8 mouse cellular contexts compared by ENCODE assay signal in genomic region chr2:165888396-165888795, GRCm38 (mm10). TPM values are rescaled to one million over a fixed set of nuclear protein-coding genes. Genes with fewer than 3 reads are reported as not detected.
DNase-seq lines count a peak whose midpoint lies in the region; ATAC-seq and TF ChIP-seq lines count a peak whose summit lies in the region.

No protein-coding gene starts in this region.

- H3K27me3 ChIP-seq in intestine, postnatal 0 days (replicated peaks; ENCODE audit: control insufficient read depth, insufficient read depth, low read length), result no peaks in the 10 kb centered on the region
- H3K27me3 ChIP-seq in limb, embryonic 14.5 days (ENCODE audit: control insufficient read depth, insufficient read depth, low read length), result no peaks in the 10 kb centered on the region
- no peaks in the 10 kb centered on the region for H3K27me3 ChIP-seq in midbrain, embryonic 16.5 days (ENCODE audit: control insufficient read depth, insufficient read depth, low read depth, low read length)
- no peaks in the 10 kb centered on the region for H3K27me3 ChIP-seq in stomach, embryonic 14.5 days (ENCODE audit: control insufficient read depth, insufficient read depth, low read length)

- H3K9me3 ChIP-seq in intestine, postnatal 0 days (ENCODE audit: control insufficient read depth), result no peaks in the 10 kb centered on the region
- H3K9me3 ChIP-seq in limb, embryonic 14.5 days (ENCODE audit: control insufficient read depth, low read length), result no peaks in the 10 kb centered on the region
- H3K9me3 ChIP-seq in midbrain, embryonic 16.5 days (replicated peaks; ENCODE audit: control insufficient read depth, low read length, poor library complexity, severe bottlenecking), result no peaks in the 10 kb centered on the region
- no peaks in the 10 kb centered on the region for H3K9me3 ChIP-seq in stomach, embryonic 14.5 days (ENCODE audit: control insufficient read depth, low read depth, low read length)

- peak overlapping the region; percentile 11; the same call in 1 of the 2 replicates for H3K4me2 ChIP-seq in intestine, postnatal 0 days (replicated peaks; ENCODE audit: low read depth)
- peak overlapping the region; percentile 13; the same call in 1 of the 2 replicates for H3K4me2 ChIP-seq in limb, embryonic 14.5 days (replicated peaks; ENCODE audit: low read depth, low read length, severe bottlenecking)
- H3K4me2 ChIP-seq in midbrain, embryonic 16.5 days (ENCODE audit: low read length), result peak overlapping the region; percentile 7; the same call in 1 of the 2 replicates
- H3K4me2 ChIP-seq in stomach, embryonic 14.5 days (replicated peaks; ENCODE audit: low read depth, low read length), result no peak overlapping the region

- no peaks in the 10 kb centered on the region for H3K36me3 ChIP-seq in intestine, postnatal 0 days (ENCODE audit: control insufficient read depth, insufficient read depth)
- H3K36me3 ChIP-seq in limb, embryonic 14.5 days (ENCODE audit: control insufficient read depth, insufficient read depth, low read length), result no peaks in the 10 kb centered on the region
- no peaks in the 10 kb centered on the region for H3K36me3 ChIP-seq in midbrain, embryonic 16.5 days (ENCODE audit: control insufficient read depth, insufficient read depth, low read length)
- no peaks in the 10 kb centered on the region for H3K36me3 ChIP-seq in stomach, embryonic 14.5 days (ENCODE audit: control insufficient read depth, insufficient read depth, low read length)

- H3K9ac ChIP-seq in intestine, postnatal 0 days (ENCODE audit: low read depth, low read length), result no peak overlapping the region
- H3K9ac ChIP-seq in limb, embryonic 14.5 days (ENCODE audit: low read depth, low read length, severe bottlenecking), result peak overlapping the region; percentile 41; the same call in 1 of the 2 replicates
- peak overlapping the region; percentile 45; the same call in 1 of the 2 replicates for H3K9ac ChIP-seq in midbrain, embryonic 16.5 days (ENCODE audit: low read depth, low read length)
- H3K9ac ChIP-seq in stomach, embryonic 14.5 days (replicated peaks; ENCODE audit: low read depth, low read length), result no peak overlapping the region; the same call in 1 of the 2 replicates

- TF ChIP-seq POLR2A in limb, embryonic 14.5 days (IDR thresholded peaks at IDR 0.05; ENCODE audit: borderline replicate concordance, extremely low read depth, insufficient read depth, insufficient read length), result no peak

- intact Hi-C loops in gastrocnemius, postnatal 36 days (cut with DNase I), result loop anchor here (2.0 kb wide), 1 partner anchor 36 kb away; no protein-coding TSS in a partner anchor

- H3K4me1 ChIP-seq in intestine, postnatal 0 days (replicated peaks; ENCODE audit: control insufficient read depth, insufficient read depth, low read length), result peaks cover 38% of the 10 kb centered on the region
- H3K4me1 ChIP-seq in limb, embryonic 14.5 days (ENCODE audit: control insufficient read depth, insufficient read depth, low read length), result peaks cover 53% of the 10 kb centered on the region
- H3K4me1 ChIP-seq in midbrain, embryonic 16.5 days (ENCODE audit: control insufficient read depth, insufficient read depth, low read length), result peaks cover 57% of the 10 kb centered on the region
- peaks cover 58% of the 10 kb centered on the region for H3K4me1 ChIP-seq in stomach, embryonic 14.5 days (ENCODE audit: control insufficient read depth, insufficient read depth, low read length)

- peak; percentile 80 for DNase-seq in layer of hippocampus, adult 11-12 months (ENCODE audit: low spot score)
- no peak for DNase-seq in layer of hippocampus, adult 9-10 months (ENCODE audit: low spot score)
- DNase-seq in cerebellum, postnatal 36 days, result peak; percentile 63 to 69
- peak; percentile 58 to 66 for DNase-seq in gastrocnemius, postnatal 36 days
- peak; percentile 70 for DNase-seq in limb, embryonic 14.5 days (ENCODE audit: low spot score)

- WGBS in intestine, postnatal 0 days, result 5% methylated on average over 13 of the region's 13 CpGs
- 21% methylated on average over 12 of the region's 13 CpGs for WGBS in limb, embryonic 14.5 days
- 4% methylated on average over 13 of the region's 13 CpGs for WGBS in midbrain, embryonic 16.5 days
- 10% methylated on average over 13 of the region's 13 CpGs for WGBS in stomach, embryonic 14.5 days

- H3K27ac ChIP-seq in intestine, postnatal 0 days (ENCODE audit: low read depth, low read length), result peak overlapping the region; percentile 98
- peak overlapping the region; percentile 99 for H3K27ac ChIP-seq in limb, embryonic 14.5 days (replicated peaks; ENCODE audit: low read depth, low read length)
- peak overlapping the region; percentile 100 for H3K27ac ChIP-seq in midbrain, embryonic 16.5 days (ENCODE audit: low read length)
- peak overlapping the region; percentile 100 for H3K27ac ChIP-seq in stomach, embryonic 14.5 days (ENCODE audit: low read length)

- no peak overlapping the region for H3K4me3 ChIP-seq in intestine, postnatal 0 days (ENCODE audit: low read depth, low read length)
- H3K4me3 ChIP-seq in limb, embryonic 14.5 days (replicated peaks; ENCODE audit: low read length), result no peak overlapping the region
- no peak overlapping the region for H3K4me3 ChIP-seq in midbrain, embryonic 16.5 days (ENCODE audit: low read depth, low read length)
- H3K4me3 ChIP-seq in stomach, embryonic 14.5 days (ENCODE audit: low read depth, low read length), result no peak overlapping the region

- peak; percentile 29 for ATAC-seq in intestine, postnatal 0 days
- ATAC-seq in limb, embryonic 14.5 days (ENCODE audit: low FRiP score, low read depth), result no peak
- peak; percentile 36; the same call in 1 of the 2 replicates for ATAC-seq in midbrain, embryonic 16.5 days
- peak; percentile 51; the same call in 1 of the 2 replicates for ATAC-seq in stomach, embryonic 14.5 days (ENCODE audit: insufficient number of reproducible peaks, insufficient read depth, low FRiP score, low read depth)

- peak; percentile 54 for TF ChIP-seq CTCF in intestine, postnatal 0 days (IDR thresholded peaks at IDR 0.05; ENCODE audit: low read depth)

RNA-seq across cellular contexts. Expression of gene Zmynd8, which starts 10.4 kb away (rescaled TPM):
- total RNA-seq in gastrocnemius, postnatal 36 days (2021), result 10 to 100 TPM; 12.7 to 17.3 TPM
- 43.5 and 57.7 TPM in 2 replicates for polyA plus RNA-seq in intestine, postnatal 0 days (2015; fragmentation: Nextera tagmentation; extraction: Ambion mirVana)
- polyA plus RNA-seq in limb, embryonic 14.5 days (2012; rRNA removed), result 47.6 and 49.5 TPM in 2 replicates
- polyA plus RNA-seq in limb, embryonic 14.5 days (2014; fragmentation: Nextera tagmentation; extraction: Ambion mirVana), result 30.2 and 39.8 TPM in 2 replicates
- 78.7 and 87.3 TPM in 2 replicates for polyA plus RNA-seq in midbrain, embryonic 16.5 days (2015; fragmentation: Nextera tagmentation; extraction: Ambion mirVana)
- 53.1 and 57.6 TPM in 2 replicates for polyA plus RNA-seq in stomach, embryonic 14.5 days (2014; fragmentation: Nextera tagmentation; extraction: Ambion mirVana)

Comparison
In these comparisons a context has a peak if more than half of its experiments do, and no peak if none do; other contexts are left out.
1. H3K9ac ChIP-seq: peak in limb, embryonic 14.5 days (single experiment) and midbrain, embryonic 16.5 days (single experiment); none in intestine, postnatal 0 days (single experiment) and stomach, embryonic 14.5 days (single experiment).
2. Peak in every context shown above with its lines, with median percentiles within 50 percentile points of each other: H3K27ac ChIP-seq.